Mouse (Mus musculus) midbrain, embryonic 10.5 days (tissue): ENCODE data around the gene Ufc1. TPM values are rescaled to one million over a fixed set of nuclear protein-coding genes. Genes with fewer than 3 reads are reported as not detected.
"Not testable (repeated sequence)": the region's sequence is repeated elsewhere in the genome, so short reads cannot be mapped to it uniquely, and the experiment has no call there.

Experiments used
- DNase-seq: peaks from one replicate; pipeline ENCODE4 v3.0.0-alpha.2; 2017; ENCODE audit warnings: low spot score
- H3K27ac ChIP-seq: fragments of 300-500 bp; sonication (generic); replicated peaks from 2 replicates; pipeline ENCODE4 v1.5.1; 2016; ENCODE audit warnings: mild to moderate bottlenecking
- H3K27me3 ChIP-seq: fragments of 300-500 bp; sonication (generic); 2 replicates; pipeline ENCODE4 v1.6.1; 2016; ENCODE audit warnings: low read depth, mild to moderate bottlenecking; ENCODE audit not compliant: poor library complexity, severe bottlenecking
- H3K36me3 ChIP-seq: fragments of 300-500 bp; sonication (generic); 2 replicates; pipeline ENCODE4 v1.6.1; 2016; ENCODE audit warnings: mild to moderate bottlenecking, moderate library complexity
- H3K4me1 ChIP-seq: fragments of 300-500 bp; sonication (generic); 2 replicates; pipeline ENCODE4 v1.6.1; 2016
- H3K4me3 ChIP-seq: fragments of 300-500 bp; sonication (generic); 2 replicates; pipeline ENCODE4 v1.5.1; 2016; ENCODE audit warnings: mild to moderate bottlenecking, moderate library complexity
- H3K9me3 ChIP-seq: fragments of 300-500 bp; sonication (generic); replicated peaks from 2 replicates; pipeline ENCODE4 v1.6.1; 2016; ENCODE audit warnings: mild to moderate bottlenecking
- WGBS: fragments of 180-500 bp; shearing (Covaris S2); methylation state at CpG from one replicate; pipeline ENCODE4 v1.1.7; 2016; 5-methylcytosine and 5-hydroxymethylcytosine counted together
- polyA plus RNA-seq: library from polyadenylated mRNA; unstranded; fragments of >200 nt; fragmentation: Nextera tagmentation; extraction: Ambion mirVana; gene quantifications from 2 replicates; pipeline ENCODE4 v1.2.1, GENCODE M21; 2016

Gene Ufc1
- polyA plus RNA-seq: 102 and 108 TPM in 2 replicates

DNA sequence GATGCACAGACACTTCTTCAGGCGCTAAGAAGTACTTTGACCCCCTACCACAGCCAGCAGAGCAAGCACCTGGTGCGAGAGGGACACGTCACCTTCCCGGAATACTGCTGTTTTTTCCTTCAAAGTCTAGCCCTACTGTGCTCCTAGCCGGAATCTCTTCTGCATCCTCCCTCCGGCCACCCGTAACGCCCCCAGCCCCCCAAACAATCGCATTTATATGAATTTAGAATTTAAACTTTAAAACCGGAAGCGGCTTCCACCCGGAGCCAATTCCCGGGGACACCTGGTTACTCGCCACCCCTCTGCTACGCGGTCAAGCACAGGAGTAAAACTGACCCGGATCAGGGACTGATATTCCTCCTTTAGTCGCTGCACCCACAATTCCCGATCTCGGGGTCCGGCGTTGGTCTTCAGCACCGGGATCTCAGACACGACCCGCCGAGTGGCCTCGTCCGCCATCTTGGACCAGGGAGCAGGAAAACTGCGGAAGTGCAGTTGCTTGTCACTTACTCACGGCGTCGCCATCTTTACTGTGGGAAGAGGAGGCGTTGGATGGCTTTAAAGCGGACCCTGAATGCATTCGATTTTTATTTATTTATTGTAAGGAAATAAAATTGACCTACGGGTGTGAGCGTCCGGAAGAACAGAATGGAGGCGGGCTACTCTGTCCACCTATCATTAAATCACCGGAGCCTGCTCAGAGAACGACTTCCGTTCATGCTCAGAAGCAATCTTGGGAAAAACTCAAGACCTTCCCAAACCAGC is at the start of gene Ufc1:
TSS of gene Ufc1 (minus strand) at position 727 of the 765 bp plus-strand sequence.
- no peaks in the 10 kb centered on the region for H3K9me3 ChIP-seq
- WGBS: under 1% methylated on average over 42 of the region's 42 CpGs
- DNase-seq: peak; percentile 85
- H3K36me3 ChIP-seq: peaks cover 8% of the 10 kb centered on the region
- peak within 1 kb of the TSS; percentile 72 for H3K4me3 ChIP-seq
- peaks cover 33% of the 10 kb centered on the region for H3K27me3 ChIP-seq
- H3K27ac ChIP-seq: peak within 1 kb of the TSS; percentile 98
- H3K4me1 ChIP-seq: peaks cover 10% of the 10 kb centered on the region

GRCm38 (mm10) chr1:171343922-171344677 is 49.3 kb upstream of the Ufc1 start:
- peaks cover 38% of the 10 kb centered on the region for H3K4me1 ChIP-seq
- H3K27me3 ChIP-seq: no peaks in the 10 kb centered on the region
- H3K36me3 ChIP-seq: peaks cover 59% of the 10 kb centered on the region
- WGBS: 85% methylated on average over 9 of the region's 9 CpGs
- H3K9me3 ChIP-seq: peaks cover 7% of the 10 kb centered on the region
- H3K27ac ChIP-seq: no peak overlapping the region
- H3K4me3 ChIP-seq: peak overlapping the region; percentile 94
- DNase-seq: no peak

GRCm38 (mm10) chr1:171342262-171343207 is 47.7 kb upstream of the Ufc1 start:
- Histone ChIP-seq H3K36me3 (peaks cover 64% of the 10 kb centered on the region), H3K9me3 (peaks cover 7% of the 10 kb centered on the region), H3K4me1 (peaks cover 31% of the 10 kb centered on the region), H3K27me3 (no peaks in the 10 kb centered on the region), H3K27ac (no peak overlapping the region), H3K4me3 (no peak overlapping the region)
- DNase-seq: no peak
- WGBS: 93% methylated on average over 16 of the region's 16 CpGs

GRCm38 (mm10) chr1:171330216-171330560 is 35.4 kb upstream of the Ufc1 start:
- Histone ChIP-seq H3K27me3 (no peaks in the 10 kb centered on the region), H3K4me3 (peak overlapping the region; percentile 88)

DNA sequence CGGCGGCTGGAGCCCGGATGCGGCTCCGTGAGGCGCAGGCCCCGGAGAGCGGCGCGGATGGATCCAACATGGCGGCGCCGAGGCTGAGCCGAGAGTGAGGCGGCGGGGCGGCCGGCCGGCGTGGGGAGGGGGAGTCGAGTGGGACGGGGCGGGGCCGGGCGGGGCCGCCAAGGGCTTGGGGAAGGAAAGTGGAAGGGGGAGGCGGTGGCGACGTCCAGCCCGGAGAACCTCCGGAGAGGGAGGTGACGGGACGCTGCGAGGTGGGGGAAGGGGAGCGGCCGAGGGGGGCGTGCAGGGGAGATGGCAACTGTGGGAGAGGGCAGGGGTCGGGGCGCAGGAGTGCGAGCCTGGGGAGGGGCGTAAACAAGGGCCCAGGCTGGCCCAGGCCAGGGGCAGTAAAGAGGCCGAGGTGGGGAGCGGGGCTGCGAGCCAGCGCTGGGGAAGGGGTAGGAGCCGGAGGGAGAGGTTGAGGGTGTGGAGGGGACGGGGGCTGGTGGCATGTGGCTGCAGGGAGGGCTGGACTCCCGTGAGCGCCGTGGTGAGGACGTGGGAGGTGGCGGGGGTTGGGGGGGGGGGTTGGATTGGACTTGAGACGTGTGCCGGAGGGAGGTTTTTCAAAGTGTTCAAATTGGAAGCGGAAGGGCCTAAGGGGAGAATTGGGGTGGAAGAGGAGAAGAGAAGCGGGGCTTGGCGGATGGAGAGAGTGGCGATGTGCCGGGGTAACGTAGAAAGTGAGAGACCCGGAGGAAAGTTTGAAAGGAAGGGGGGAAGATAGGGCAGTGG is 34.8 kb upstream of the Ufc1 start:
- peak; percentile 94 for DNase-seq
- whole genome bisulfite sequencing: under 1% methylated on average over 49 of the region's 61 CpGs

More at GRCm38 (mm10) chr1:171330216-171330560, 35.4 kb upstream of the Ufc1 start:
- WGBS: under 1% methylated on average over 4 of the region's 4 CpGs
- no peaks in the 10 kb centered on the region for H3K9me3 ChIP-seq
- H3K27ac ChIP-seq: peak overlapping the region; percentile 100
- peaks cover 9% of the 10 kb centered on the region for H3K36me3 ChIP-seq
- DNase-seq: no peak
- H3K4me1 ChIP-seq: peaks cover 41% of the 10 kb centered on the region

DNA sequence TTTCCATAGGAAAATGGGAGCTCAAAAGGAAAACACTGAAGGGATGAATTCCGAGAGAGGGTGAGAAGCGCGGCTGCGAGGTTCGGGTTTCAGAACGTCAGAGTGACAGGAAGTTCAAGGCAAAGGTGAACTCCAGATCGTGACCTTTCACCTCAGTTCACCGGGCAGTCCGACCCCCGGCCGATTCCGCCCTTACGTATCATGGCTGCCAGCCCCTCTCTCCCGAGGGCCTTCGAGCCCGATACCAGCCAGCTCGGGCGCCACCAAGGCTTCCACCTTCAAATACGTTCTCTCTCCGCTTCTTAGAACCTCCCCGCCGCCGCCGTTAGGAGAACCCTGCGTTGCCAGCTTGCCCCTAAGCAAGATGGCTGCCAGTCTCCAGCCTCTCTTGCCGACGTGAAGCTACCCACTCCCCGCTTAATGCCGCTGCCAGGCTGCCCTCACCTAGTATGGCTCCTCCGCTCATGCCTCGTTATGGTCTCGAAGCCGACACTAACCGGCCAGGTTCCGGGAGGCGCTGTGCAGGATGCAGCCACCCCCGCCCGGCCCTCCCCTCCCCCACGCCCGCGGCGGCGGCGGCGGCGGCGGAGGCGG is 34.1 kb upstream of the Ufc1 start, which contains the start of gene Dedd:
TSS of gene Dedd (plus strand) at position 307 of the 594 bp plus-strand sequence.
- WGBS: under 1% methylated on average over 38 of the region's 48 CpGs
- Histone ChIP-seq H3K4me3 (peak within 1 kb of the TSS; percentile 88), H3K4me1 (peaks cover 39% of the 10 kb centered on the region), H3K9me3 (no peaks in the 10 kb centered on the region), H3K27ac (peak within 1 kb of the TSS; percentile 100), H3K27me3 (no peaks in the 10 kb centered on the region), H3K36me3 (peaks cover 11% of the 10 kb centered on the region; the same call in 1 of the 2 replicates)
- DNase-seq: peak; percentile 94

More for the DNA sequence above, 34.8 kb upstream of the Ufc1 start:
- peaks cover 13% of the 10 kb centered on the region for H3K36me3 ChIP-seq
- peak overlapping the region; percentile 100 for H3K27ac ChIP-seq
- no peaks in the 10 kb centered on the region for H3K27me3 ChIP-seq
- H3K4me3 ChIP-seq: peak overlapping the region; percentile 88
- H3K9me3 ChIP-seq: no peaks in the 10 kb centered on the region
- H3K4me1 ChIP-seq: peaks cover 41% of the 10 kb centered on the region

- Histone ChIP-seq H3K36me3 (peaks cover 11% of the 10 kb centered on the region; the same call in 1 of the 2 replicates), H3K9me3 (no peaks in the 10 kb centered on the region), H3K4me1 (peaks cover 38% of the 10 kb centered on the region), H3K27me3 (no peaks in the 10 kb centered on the region), H3K27ac (peak overlapping the region; percentile 100), H3K4me3 (peak overlapping the region; percentile 88)
- DNase-seq: no peak
- whole genome bisulfite sequencing: 48% methylated on average over 9 of the region's 9 CpGs
These were observed 33.4 kb upstream of the Ufc1 start for GRCm38 (mm10) chr1:171328244-171328643.

GRCm38 (mm10) chr1:171326588-171326987 is 31.8 kb upstream of the Ufc1 start:
- H3K36me3 ChIP-seq, H3K27ac ChIP-seq, H3K4me3 ChIP-seq, H3K27me3 ChIP-seq, DNase-seq, H3K9me3 ChIP-seq: not testable (repeated sequence)
- WGBS: 88% methylated on average over 4 of the region's 4 CpGs
- H3K4me1 ChIP-seq: peaks cover 31% of the 10 kb centered on the region

DNA sequence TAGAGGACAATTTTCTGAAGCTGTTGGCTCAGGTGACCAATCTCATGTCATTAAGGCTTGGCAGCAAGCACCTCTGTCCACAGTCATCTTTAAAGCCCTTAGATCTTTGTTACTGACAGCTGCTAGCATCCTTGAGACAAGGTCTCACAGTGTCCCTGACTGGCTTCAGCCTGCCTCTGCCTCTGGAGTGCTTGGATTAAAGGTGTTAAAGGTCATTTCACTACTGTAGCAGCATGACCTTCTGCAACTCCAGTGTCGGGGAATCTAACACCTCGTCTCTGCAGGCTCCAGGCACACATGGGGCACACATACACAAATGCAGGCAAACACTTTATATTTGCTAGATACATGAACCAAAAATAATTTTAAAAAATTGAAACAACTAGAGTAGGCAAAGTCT is 30.7 kb upstream of the Ufc1 start:
- no peak overlapping the region for H3K4me3 ChIP-seq
- H3K4me1 ChIP-seq: peaks cover 21% of the 10 kb centered on the region
- no peak for DNase-seq
- no peaks in the 10 kb centered on the region for H3K9me3 ChIP-seq
- no peaks in the 10 kb centered on the region for H3K27me3 ChIP-seq
- H3K27ac ChIP-seq: no peak overlapping the region
- peaks cover 4% of the 10 kb centered on the region; the same call in 1 of the 2 replicates for H3K36me3 ChIP-seq
- WGBS: 84% methylated on average over 2 of the region's 2 CpGs

- 61% methylated on average over 1 of the region's 1 CpGs for WGBS
- Histone ChIP-seq H3K27ac (no peak overlapping the region), H3K27me3 (no peaks in the 10 kb centered on the region), H3K4me1 (peaks cover 6% of the 10 kb centered on the region; the same call in 1 of the 2 replicates), H3K9me3 (no peaks in the 10 kb centered on the region), H3K36me3 (peaks cover 4% of the 10 kb centered on the region; the same call in 1 of the 2 replicates), H3K4me3 (no peak overlapping the region)
- DNase-seq: no peak
These were observed 27.2 kb upstream of the Ufc1 start for GRCm38 (mm10) chr1:171322012-171322411.

GRCm38 (mm10) chr1:171321415-171321814 is 26.6 kb upstream of the Ufc1 start:
- no peaks in the 10 kb centered on the region for H3K9me3 ChIP-seq
- peaks cover 6% of the 10 kb centered on the region; the same call in 1 of the 2 replicates for H3K4me1 ChIP-seq
- no peak for DNase-seq
- peaks cover 4% of the 10 kb centered on the region; the same call in 1 of the 2 replicates for H3K36me3 ChIP-seq
- H3K27me3 ChIP-seq: no peaks in the 10 kb centered on the region
- no peak overlapping the region for H3K4me3 ChIP-seq
- H3K27ac ChIP-seq: no peak overlapping the region
